Mouse (Mus musculus) cerebellum, adult (tissue): ENCODE results near the gene Sec11a.
A peak's percentile ranks its signal among the peaks of the same experiment; 100 is the strongest.
"Not testable (repeated sequence)": the region's sequence is repeated elsewhere in the genome, so short reads cannot be mapped to it uniquely, and the experiment has no call there.

Experiments
- ATAC-seq: cut with Nextera tagmentation; 2 replicates; pipeline ENCODE4 v1.9.2; 2017; ENCODE audit warnings: mild to moderate bottlenecking, moderate library complexity, mixed read lengths; ENCODE audit not compliant: insufficient number of reproducible peaks, low FRiP score, low TSS enrichment

The Sec11a gene

GRCm38 (mm10) chr7:80947445-80948350 lies at the start of gene Sec11a:
TSS of gene Sec11a (minus strand) at chr7:80947780.
- peak; percentile 100 for ATAC-seq

GRCm38 (mm10) chr7:80995266-80996146 lies 47.9 kb upstream of the Sec11a start:
- no peak for ATAC-seq

GRCm38 (mm10) chr7:80994663-80995005 lies 47.1 kb upstream of the Sec11a start:
- ATAC-seq: no peak

- ATAC-seq: peak; percentile 36; the same call in 1 of the 2 replicates
These were observed 46.5 kb upstream of the Sec11a start for GRCm38 (mm10) chr7:80993834-80994662.

GRCm38 (mm10) chr7:80992980-80993833 lies 45.6 kb upstream of the Sec11a start, which contains the start of gene Zfp592:
TSS of gene Zfp592 (plus strand) at chr7:80993681.
- peak; percentile 81 for ATAC-seq

GRCm38 (mm10) chr7:80992631-80992979 lies 45.0 kb upstream of the Sec11a start:
- ATAC-seq: no peak

- no peak for ATAC-seq
These were observed 44.5 kb upstream of the Sec11a start for GRCm38 (mm10) chr7:80992063-80992462.

GRCm38 (mm10) chr7:80991589-80991988 lies 44.0 kb upstream of the Sec11a start:
- ATAC-seq: no peak

GRCm38 (mm10) chr7:80990276-80990675 lies 42.7 kb upstream of the Sec11a start:
- no peak for ATAC-seq

- ATAC-seq: no peak
These were observed 40.4 kb upstream of the Sec11a start for GRCm38 (mm10) chr7:80987805-80988625.

- ATAC-seq: no peak
These were observed 39.0 kb upstream of the Sec11a start for GRCm38 (mm10) chr7:80986458-80987187.

- ATAC-seq: no peak; the same call in 1 of the 2 replicates
These were observed 33.0 kb upstream of the Sec11a start for GRCm38 (mm10) chr7:80980566-80980965.

GRCm38 (mm10) chr7:80973638-80974015 lies 26.0 kb upstream of the Sec11a start:
- ATAC-seq: not testable (repeated sequence)

GRCm38 (mm10) chr7:80972920-80973637 lies 25.5 kb upstream of the Sec11a start:
- ATAC-seq: not testable (repeated sequence)

GRCm38 (mm10) chr7:80972082-80972481 lies 24.5 kb upstream of the Sec11a start:
- no peak for ATAC-seq

GRCm38 (mm10) chr7:80971419-80971818 lies 23.8 kb upstream of the Sec11a start:
- no peak for ATAC-seq

- no peak for ATAC-seq
These were observed 23.3 kb upstream of the Sec11a start for GRCm38 (mm10) chr7:80970913-80971312.
